Mouse (Mus musculus): ENCODE data around the gene Plxnb1. TPM values are rescaled to one million over a fixed set of nuclear protein-coding genes. Genes with fewer than 3 reads are reported as not detected.
A peak's percentile ranks its signal among the peaks of the same experiment; 100 is the strongest.

Plxnb1 gene
- polyA plus RNA-seq, 1 experiment from 2014 or later, result 8.8 TPM

GRCm38 (mm10) chr9:109080516-109080915 is 14.7 kb upstream of the Plxnb1 start:
- ATAC-seq, result no peak
- no peak overlapping the region for H3K4me2 ChIP-seq (replicated peaks; ENCODE audit: low read depth, low read length)
- H3K36me3 ChIP-seq (ENCODE audit: insufficient read depth, low read length), result no peaks in the 10 kb centered on the region
- peaks cover 7% of the 10 kb centered on the region; the same call in 1 of the 2 replicates for H3K4me1 ChIP-seq (ENCODE audit: insufficient read depth, low read depth, low read length)
- no peak for TF ChIP-seq EP300 (IDR thresholded peaks at IDR 0.05)
- no peak for TF ChIP-seq CTCF (IDR thresholded peaks at IDR 0.05)
- H3K27me3 ChIP-seq (replicated peaks; ENCODE audit: insufficient read depth, low read length), result no peaks in the 10 kb centered on the region
- WGBS, result 85% methylated on average over 3 of the region's 3 CpGs
- H3K9ac ChIP-seq (replicated peaks; ENCODE audit: low read depth), result no peak overlapping the region
- no peaks in the 10 kb centered on the region for H3K9me3 ChIP-seq (ENCODE audit: low read length)
- no peak overlapping the region for H3K4me3 ChIP-seq (ENCODE audit: low read depth, low read length)
- H3K27ac ChIP-seq (ENCODE audit: low read length), result no peak overlapping the region
- DNase-seq (ENCODE audit: low spot score), result no peak

GRCm38 (mm10) chr9:109081749-109082123 is 13.5 kb upstream of the Plxnb1 start:
- Histone ChIP-seq H3K9me3 (ENCODE audit: low read length) (no peaks in the 10 kb centered on the region), H3K27me3 (replicated peaks; ENCODE audit: insufficient read depth, low read length) (no peaks in the 10 kb centered on the region), H3K9ac (replicated peaks; ENCODE audit: low read depth) (peak overlapping the region; percentile 62), H3K4me2 (replicated peaks; ENCODE audit: low read depth, low read length) (peak overlapping the region; percentile 75), H3K27ac (ENCODE audit: low read length) (peak overlapping the region; percentile 55), H3K36me3 (ENCODE audit: insufficient read depth, low read length) (no peaks in the 10 kb centered on the region), H3K4me1 (ENCODE audit: insufficient read depth, low read depth, low read length) (peaks cover 7% of the 10 kb centered on the region; the same call in 1 of the 2 replicates), H3K4me3 (ENCODE audit: low read depth, low read length) (peak overlapping the region; percentile 69)
- TF ChIP-seq EP300 (IDR thresholded peaks at IDR 0.05) (no peak), CTCF (IDR thresholded peaks at IDR 0.05) (no peak)
- DNase-seq (ENCODE audit: low spot score) (no peak), ATAC-seq (no peak)
- WGBS, result 2% methylated on average over 11 of the region's 11 CpGs

GRCm38 (mm10) chr9:109082124-109082800 is 12.9 kb upstream of the Plxnb1 start, which contains the start of the genes Ccdc51 and Tma7:
Gene Ccdc51 (plus strand): TSS chr9:109082493.
Gene Tma7 (minus strand): TSS chr9:109082587.
- TF ChIP-seq EP300 (IDR thresholded peaks at IDR 0.05), result 0 out of 2 replicates have a peak, but pooled peaks have one; percentile 12
- TF ChIP-seq CTCF (IDR thresholded peaks at IDR 0.05), result no peak
- ATAC-seq (peak; percentile 99), DNase-seq (ENCODE audit: low spot score) (peak; percentile 94)
- peaks cover 7% of the 10 kb centered on the region; the same call in 1 of the 2 replicates for H3K4me1 ChIP-seq (ENCODE audit: insufficient read depth, low read depth, low read length)
- no peaks in the 10 kb centered on the region for H3K27me3 ChIP-seq (replicated peaks; ENCODE audit: insufficient read depth, low read length)
- peak within 1 kb of the TSS; percentile 75 for H3K4me2 ChIP-seq (replicated peaks; ENCODE audit: low read depth, low read length)
- peak within 1 kb of the TSS; percentile 69 for H3K4me3 ChIP-seq (ENCODE audit: low read depth, low read length)
- peak within 1 kb of the TSS; percentile 62 for H3K9ac ChIP-seq (replicated peaks; ENCODE audit: low read depth)
- WGBS, result 1% methylated on average over 36 of the region's 37 CpGs
- H3K27ac ChIP-seq (ENCODE audit: low read length), result peak within 1 kb of the TSS; percentile 72
- H3K9me3 ChIP-seq (ENCODE audit: low read length), result no peaks in the 10 kb centered on the region
- no peaks in the 10 kb centered on the region for H3K36me3 ChIP-seq (ENCODE audit: insufficient read depth, low read length)

GRCm38 (mm10) chr9:109084922-109085321 is 10.3 kb upstream of the Plxnb1 start:
- H3K9ac ChIP-seq (replicated peaks; ENCODE audit: low read depth), result no peak overlapping the region
- ATAC-seq (no peak), DNase-seq (ENCODE audit: low spot score) (peak; percentile 73)
- no peaks in the 10 kb centered on the region for H3K9me3 ChIP-seq (ENCODE audit: low read length)
- H3K4me2 ChIP-seq (replicated peaks; ENCODE audit: low read depth, low read length), result no peak overlapping the region
- no peak overlapping the region for H3K4me3 ChIP-seq (ENCODE audit: low read depth, low read length)
- no peaks in the 10 kb centered on the region for H3K27me3 ChIP-seq (replicated peaks; ENCODE audit: insufficient read depth, low read length)
- no peak overlapping the region for H3K27ac ChIP-seq (ENCODE audit: low read length)
- WGBS, result 13% methylated on average over 2 of the region's 2 CpGs
- H3K4me1 ChIP-seq (ENCODE audit: insufficient read depth, low read depth, low read length), result peaks cover 7% of the 10 kb centered on the region; the same call in 1 of the 2 replicates
- no peaks in the 10 kb centered on the region for H3K36me3 ChIP-seq (ENCODE audit: insufficient read depth, low read length)
- TF ChIP-seq CTCF (IDR thresholded peaks at IDR 0.05) (peak; percentile 76), EP300 (IDR thresholded peaks at IDR 0.05) (no peak)

GRCm38 (mm10) chr9:109087987-109088386 is 7.2 kb upstream of the Plxnb1 start:
- Histone ChIP-seq H3K4me1 (ENCODE audit: insufficient read depth, low read depth, low read length) (no peaks in the 10 kb centered on the region), H3K4me2 (replicated peaks; ENCODE audit: low read depth, low read length) (no peak overlapping the region), H3K27ac (ENCODE audit: low read length) (no peak overlapping the region), H3K27me3 (replicated peaks; ENCODE audit: insufficient read depth, low read length) (no peaks in the 10 kb centered on the region), H3K4me3 (ENCODE audit: low read depth, low read length) (no peak overlapping the region), H3K9ac (replicated peaks; ENCODE audit: low read depth) (no peak overlapping the region), H3K9me3 (ENCODE audit: low read length) (no peaks in the 10 kb centered on the region), H3K36me3 (ENCODE audit: insufficient read depth, low read length) (no peaks in the 10 kb centered on the region)
- WGBS, result 7% methylated on average over 5 of the region's 5 CpGs
- TF ChIP-seq CTCF (IDR thresholded peaks at IDR 0.05) (peak; percentile 80), EP300 (IDR thresholded peaks at IDR 0.05) (no peak)
- ATAC-seq (no peak), DNase-seq (ENCODE audit: low spot score) (peak; percentile 84)

- Histone ChIP-seq H3K36me3 (ENCODE audit: insufficient read depth, low read length) (no peaks in the 10 kb centered on the region), H3K4me3 (ENCODE audit: low read depth, low read length) (no peak overlapping the region), H3K4me2 (replicated peaks; ENCODE audit: low read depth, low read length) (0 out of 2 replicates have a peak overlapping the region, but pooled peaks have one; percentile 3), H3K27me3 (replicated peaks; ENCODE audit: insufficient read depth, low read length) (no peaks in the 10 kb centered on the region), H3K9me3 (ENCODE audit: low read length) (no peaks in the 10 kb centered on the region), H3K9ac (replicated peaks; ENCODE audit: low read depth) (no peak overlapping the region), H3K4me1 (ENCODE audit: insufficient read depth, low read depth, low read length) (peaks cover 9% of the 10 kb centered on the region; the same call in 1 of the 2 replicates), H3K27ac (ENCODE audit: low read length) (peak overlapping the region; percentile 38; the same call in 1 of the 2 replicates)
- TF ChIP-seq EP300 (IDR thresholded peaks at IDR 0.05) (0 out of 2 replicates have a peak, but pooled peaks have one; percentile 27), CTCF (IDR thresholded peaks at IDR 0.05) (no peak)
- ATAC-seq (peak; percentile 23), DNase-seq (ENCODE audit: low spot score) (peak; percentile 90)
- 42% methylated on average over 15 of the region's 15 CpGs for WGBS
Measured at GRCm38 (mm10) chr9:109090446-109090845, 4.7 kb upstream of the Plxnb1 start.
